Mouse (Mus musculus) cerebellum, adult (tissue): ENCODE measurements around the gene Igf2bp3.
A peak's percentile ranks its signal among the peaks of the same experiment; 100 is the strongest.

Experiments
- ATAC-seq: cut with Nextera tagmentation; 2 replicates; pipeline ENCODE4 v1.9.2; 2017; ENCODE audit warnings: mild to moderate bottlenecking, moderate library complexity, mixed read lengths; ENCODE audit not compliant: insufficient number of reproducible peaks, low FRiP score, low TSS enrichment

The Igf2bp3 gene

GRCm38 (mm10) chr6:49141125-49141524 is 73.6 kb downstream of the Igf2bp3 start:
- no peak for ATAC-seq

- no peak for ATAC-seq
Observed at GRCm38 (mm10) chr6:49138159-49139051, 76.4 kb downstream of the Igf2bp3 start.

GRCm38 (mm10) chr6:49136739-49137138 is 78.0 kb downstream of the Igf2bp3 start:
- ATAC-seq, result no peak

- no peak for ATAC-seq
Observed at GRCm38 (mm10) chr6:49132352-49133090, 82.2 kb downstream of the Igf2bp3 start.

GRCm38 (mm10) chr6:49131855-49132254 is 82.9 kb downstream of the Igf2bp3 start:
- no peak for ATAC-seq

GRCm38 (mm10) chr6:49130328-49130727 is 84.4 kb downstream of the Igf2bp3 start:
- ATAC-seq, result no peak

- ATAC-seq, result no peak
Observed at GRCm38 (mm10) chr6:49120370-49120769, 94.4 kb downstream of the Igf2bp3 start.

GRCm38 (mm10) chr6:49119462-49120135 is 95.2 kb downstream of the Igf2bp3 start:
- ATAC-seq, result no peak

- no peak for ATAC-seq
Observed at GRCm38 (mm10) chr6:49118446-49118845, 96.3 kb downstream of the Igf2bp3 start.

GRCm38 (mm10) chr6:49116241-49116640 is 98.5 kb downstream of the Igf2bp3 start:
- ATAC-seq, result no peak

- ATAC-seq, result no peak
Observed at GRCm38 (mm10) chr6:49115550-49115949, 99.2 kb downstream of the Igf2bp3 start.

- ATAC-seq, result no peak
Observed at GRCm38 (mm10) chr6:49114457-49114856, 100.3 kb downstream of the Igf2bp3 start.

GRCm38 (mm10) chr6:49113895-49114294 is 100.9 kb downstream of the Igf2bp3 start:
- no peak for ATAC-seq

GRCm38 (mm10) chr6:49109196-49109595 is 105.6 kb downstream of the Igf2bp3 start:
- ATAC-seq, result no peak

- peak; percentile 69; the same call in 1 of the 2 replicates for ATAC-seq
Observed at GRCm38 (mm10) chr6:49106746-49107500, 107.8 kb downstream of the Igf2bp3 start.

- no peak for ATAC-seq
Observed at GRCm38 (mm10) chr6:49099086-49099485, 115.7 kb downstream of the Igf2bp3 start.

GRCm38 (mm10) chr6:49097596-49098110 is 117.1 kb downstream of the Igf2bp3 start:
- ATAC-seq, result no peak

- peak; percentile 68 for ATAC-seq
Observed at GRCm38 (mm10) chr6:49096933-49097461, 117.8 kb downstream of the Igf2bp3 start.

GRCm38 (mm10) chr6:49096421-49096820 is 118.3 kb downstream of the Igf2bp3 start:
- 0 out of 2 replicates have a peak, but pooled peaks have one; percentile 17 for ATAC-seq

GRCm38 (mm10) chr6:49094968-49095367 is 119.8 kb downstream of the Igf2bp3 start:
- ATAC-seq, result no peak
